Mouse (Mus musculus): ENCODE data around the gene Ankrd54.

DNA sequence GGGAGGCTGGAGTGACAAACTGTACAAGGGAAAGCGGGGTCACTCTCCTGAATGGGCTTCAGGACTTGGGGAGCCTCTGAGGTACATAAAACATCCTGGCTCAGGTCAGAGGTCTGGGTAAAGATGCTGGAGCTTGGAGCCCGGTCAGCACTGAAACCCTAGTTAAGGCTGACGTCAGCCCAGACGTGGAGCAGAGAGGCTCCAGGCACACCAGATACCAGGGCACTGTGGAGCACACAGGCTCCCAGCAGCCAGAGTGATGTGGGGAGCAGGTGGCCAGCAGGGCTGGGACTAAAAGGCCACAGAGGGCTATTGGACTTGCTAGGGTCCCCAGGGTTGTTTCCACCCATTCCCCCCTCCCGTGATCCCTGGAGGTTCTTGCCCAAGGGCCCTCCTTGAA, 53.0 kb downstream of the Ankrd54 start:
- TF ChIP-seq CTCF (conservative IDR thresholded peaks at IDR 0.05 in 1 of 2, IDR thresholded peaks at IDR 0.05 in 1 of 2; ENCODE audit: low read depth in 2 of 2, low read length in 2 of 2) (no peak), ELF1 (IDR thresholded peaks at IDR 0.05; ENCODE audit: low read depth, low read length) (no peak), USF1 (IDR thresholded peaks at IDR 0.05; ENCODE audit: low read depth, low read length) (no peak), CHD2 (IDR thresholded peaks at IDR 0.05; ENCODE audit: low read length) (no peak), POLR2AphosphoS2 (IDR thresholded peaks at IDR 0.05; ENCODE audit: low read depth, low read length) (no peak), EP300 (IDR thresholded peaks at IDR 0.05; ENCODE audit: low read length) (no peak), POLR2A (IDR thresholded peaks at IDR 0.05; ENCODE audit: low read depth, low read length) (no peak), MEF2A (IDR thresholded peaks at IDR 0.05; ENCODE audit: borderline replicate concordance, low read depth, low read length) (no peak), ZMIZ1 (IDR thresholded peaks at IDR 0.05; ENCODE audit: low read depth, low read length) (no peak), MAFK (IDR thresholded peaks at IDR 0.05; ENCODE audit: insufficient replicate concordance, low read length) (no peak), RAD21 (IDR thresholded peaks at IDR 0.05; ENCODE audit: low read depth, low read length) (no peak), UBTF (IDR thresholded peaks at IDR 0.05; ENCODE audit: low read depth, low read length) (no peak), RCOR1 (conservative IDR thresholded peaks at IDR 0.05; ENCODE audit: low read depth, low read length) (no peak), HCFC1 (IDR thresholded peaks at IDR 0.05; ENCODE audit: low read depth, low read length) (no peak)
